Mouse (Mus musculus): Measurements from ENCODE around the gene Etnppl. TPM values are rescaled to one million over a fixed set of nuclear protein-coding genes. Genes with fewer than 3 reads are reported as not detected.

Etnppl gene
- polyA plus RNA-seq (2014; fragmentation: Illumina TruSeq; extraction: RNeasy Lipid Tissue Mini Kit (QIAGEN cat#74804); ENCODE audit: low replicate concordance) = 0.97 TPM

GRCm38 (mm10) chr3:130617439-130617898 lies at the start of gene Etnppl:
TSS of gene Etnppl (plus strand) at chr3:130617448.

Other genes starting within 250 kb of the Etnppl start
- 295 TPM for gene Ostc, start 92.0 kb downstream of the Etnppl start, polyA plus RNA-seq (2014; fragmentation: Illumina TruSeq; extraction: RNeasy Lipid Tissue Mini Kit (QIAGEN cat#74804); ENCODE audit: low replicate concordance)
- 41.1 TPM for gene Rpl34, start 113.0 kb downstream of the Etnppl start, polyA plus RNA-seq (2014; fragmentation: Illumina TruSeq; extraction: RNeasy Lipid Tissue Mini Kit (QIAGEN cat#74804); ENCODE audit: low replicate concordance)